Mouse (Mus musculus): ENCODE results near the gene Rcor1.

- no peak for TF ChIP-seq CTCF (IDR thresholded peaks at IDR 0.05; ENCODE audit: low read depth, low read length)
- no peak for TF ChIP-seq EP300 (IDR thresholded peaks at IDR 0.05; ENCODE audit: insufficient read depth, low read depth, low read length)
Observed at GRCm38 (mm10) chr12:111087066-111087465, 47.9 kb downstream of the Rcor1 start.
